Mouse (Mus musculus) CH12.LX (cell line): ENCODE data around the gene Tmem164. TPM values are rescaled to one million over a fixed set of nuclear protein-coding genes. Genes with fewer than 3 reads are reported as not detected.

Source experiments
- DNase-seq: peaks from one replicate; pipeline ENCODE4 v3.0.0-alpha.2; 2013; ENCODE audit errors: extremely low read depth
- H3K27ac ChIP-seq: 2 replicates; pipeline ENCODE4 v1.5.1; 2012; ENCODE audit warnings: low read depth, mild to moderate bottlenecking, control low read depth, moderate library complexity; ENCODE audit not compliant: insufficient read depth
- H3K27me3 ChIP-seq: replicated peaks from 2 replicates; pipeline ENCODE3; 2012; ENCODE audit warnings: inconsistent platforms
- H3K36me3 ChIP-seq, 2 experiments: replicated peaks in 1 of 2; 2 replicates each; pipeline versions ENCODE3 to v1.6.1; 2012; ENCODE audit warnings: inconsistent platforms in 1 of 2, low read length in 1 of 2, mild to moderate bottlenecking in 1 of 2, mixed read lengths in 1 of 2, moderate library complexity in 1 of 2; ENCODE audit not compliant: control insufficient read depth in 1 of 2, insufficient read depth in 1 of 2
- H3K4me1 ChIP-seq, 2 experiments: 2 replicates each; pipeline ENCODE4 v1.6.1; 2012; ENCODE audit warnings: inconsistent platforms in 1 of 2, moderate library complexity in 1 of 2; ENCODE audit not compliant: insufficient read depth in 2 of 2, control insufficient read depth in 1 of 2
- H3K4me2 ChIP-seq: 2 replicates; pipeline ENCODE4 v1.6.1; 2012; ENCODE audit warnings: low read depth, mild to moderate bottlenecking, control low read depth; ENCODE audit not compliant: poor library complexity, insufficient read depth, severe bottlenecking
- H3K4me3 ChIP-seq, 3 experiments: fragments of 150-350 bp in 1 of 3; sonication (generic) in 1 of 3; replicated peaks in 1 of 3; 2 replicates each; pipeline versions ENCODE3 to v1.5.1; 2011 to 2012; ENCODE audit warnings: low read depth in 2 of 3, low read length in 2 of 3, mild to moderate bottlenecking in 2 of 3, moderate library complexity in 2 of 3, control low read depth in 1 of 3, improper control_type of control experiment in 1 of 3, inconsistent platforms in 1 of 3, mixed read lengths in 1 of 3; ENCODE audit not compliant: poor library complexity in 1 of 3
- H3K79me2 ChIP-seq: replicated peaks from 2 replicates; pipeline ENCODE4 v1.6.1; 2012; ENCODE audit warnings: mild to moderate bottlenecking, moderate library complexity; ENCODE audit not compliant: control insufficient read depth, poor library complexity, insufficient read depth, severe bottlenecking; ENCODE audit errors: extremely low read depth
- H3K9ac ChIP-seq: 2 replicates; pipeline ENCODE4 v1.6.1; 2012; ENCODE audit warnings: low read depth, mild to moderate bottlenecking, control low read depth, moderate library complexity; ENCODE audit not compliant: insufficient read depth
- H3K9me3 ChIP-seq: replicated peaks from 2 replicates; pipeline ENCODE3; 2012; ENCODE audit warnings: low read length, inconsistent platforms, mixed read lengths
- CTCF ChIP-seq, 2 experiments: IDR thresholded peaks in 1 of 2; conservative IDR thresholded peaks in 1 of 2; 2 replicates each; pipeline ENCODE4 v1.5.1; 2011 to 2012; ENCODE audit warnings: low read depth in 2 of 2, low read length in 2 of 2, improper control_type of control experiment in 1 of 2, inconsistent platforms in 1 of 2, mild to moderate bottlenecking in 1 of 2, moderate library complexity in 1 of 2
- IRF4 ChIP-seq: IDR thresholded peaks from 2 replicates; pipeline ENCODE4 v1.6.1; 2014; ENCODE audit warnings: low read depth, mild to moderate bottlenecking, inconsistent platforms, low read length, improper control_type of control experiment
- JUND ChIP-seq: conservative IDR thresholded peaks from 2 replicates; pipeline ENCODE4 v1.6.1; 2011; ENCODE audit warnings: low read depth, low read length, improper control_type of control experiment
- KAT2A ChIP-seq: IDR thresholded peaks from 2 replicates; pipeline ENCODE4 v1.6.1; 2012; ENCODE audit warnings: low read length, improper control_type of control experiment, inconsistent platforms; ENCODE audit not compliant: insufficient replicate concordance
- MAFK ChIP-seq: IDR thresholded peaks from 2 replicates; pipeline ENCODE4 v1.6.1; 2011; ENCODE audit warnings: low read length, improper control_type of control experiment; ENCODE audit not compliant: insufficient replicate concordance
- MAX ChIP-seq: IDR thresholded peaks from 2 replicates; pipeline ENCODE4 v1.6.1; 2011; ENCODE audit warnings: low read length, improper control_type of control experiment
- MAZ ChIP-seq: IDR thresholded peaks from 2 replicates; pipeline ENCODE4 v1.6.1; 2012; ENCODE audit warnings: low read depth, mild to moderate bottlenecking, inconsistent platforms, low read length, improper control_type of control experiment, moderate library complexity
- MEF2A ChIP-seq: IDR thresholded peaks from 2 replicates; pipeline ENCODE4 v1.6.1; 2014; ENCODE audit warnings: low read depth, mild to moderate bottlenecking, inconsistent platforms, low read length, improper control_type of control experiment, borderline replicate concordance
- MYC ChIP-seq: IDR thresholded peaks from 2 replicates; pipeline ENCODE4 v1.6.1; 2011; ENCODE audit warnings: low read depth, mild to moderate bottlenecking, improper control_type of control experiment, low read length
- NELFE ChIP-seq: IDR thresholded peaks from 2 replicates; pipeline ENCODE4 v1.6.1; 2011; ENCODE audit warnings: low read depth, low read length, improper control_type of control experiment
- NRF1 ChIP-seq: IDR thresholded peaks from 2 replicates; pipeline ENCODE4 v1.6.1; 2014; ENCODE audit warnings: low read depth, mild to moderate bottlenecking, inconsistent platforms, low read length, improper control_type of control experiment, moderate library complexity
- PAX5 ChIP-seq: IDR thresholded peaks from 2 replicates; pipeline ENCODE4 v1.6.1; 2012; ENCODE audit warnings: low read length, inconsistent platforms, mixed read lengths
- POLR2A ChIP-seq: IDR thresholded peaks from 2 replicates; pipeline ENCODE4 v1.6.1; 2011; ENCODE audit warnings: low read depth, mild to moderate bottlenecking, improper control_type of control experiment, low read length
- RCOR1 ChIP-seq: conservative IDR thresholded peaks from 2 replicates; pipeline ENCODE4 v1.6.1; 2012; ENCODE audit warnings: low read depth, mild to moderate bottlenecking, inconsistent platforms, low read length, improper control_type of control experiment
- SIN3A ChIP-seq: IDR thresholded peaks from 2 replicates; pipeline ENCODE4 v1.6.1; 2012; ENCODE audit warnings: low read length, improper control_type of control experiment, inconsistent platforms
- TBP ChIP-seq: conservative IDR thresholded peaks from 2 replicates; pipeline ENCODE4 v1.6.1; 2011; ENCODE audit warnings: low read depth, low read length, improper control_type of control experiment
- TCF12 ChIP-seq: IDR thresholded peaks from 2 replicates; pipeline ENCODE4 v1.6.1; 2014; ENCODE audit warnings: low read depth, mild to moderate bottlenecking, inconsistent platforms, low read length, improper control_type of control experiment
- UBTF ChIP-seq: IDR thresholded peaks from 2 replicates; pipeline ENCODE4 v1.6.1; 2012; ENCODE audit warnings: low read depth, mild to moderate bottlenecking, inconsistent platforms, low read length, improper control_type of control experiment, moderate library complexity
- USF2 ChIP-seq: conservative IDR thresholded peaks from 2 replicates; pipeline ENCODE4 v1.6.1; 2011; ENCODE audit warnings: low read depth, low read length, improper control_type of control experiment
- ZC3H11A ChIP-seq: IDR thresholded peaks from 2 replicates; pipeline ENCODE4 v1.6.1; 2012; ENCODE audit warnings: low read depth, mild to moderate bottlenecking, inconsistent platforms, low read length, improper control_type of control experiment
- ZMIZ1 ChIP-seq: IDR thresholded peaks from 2 replicates; pipeline ENCODE4 v1.6.1; 2012; ENCODE audit warnings: low read depth, mild to moderate bottlenecking, inconsistent platforms, low read length, improper control_type of control experiment
- ZNF384 ChIP-seq: IDR thresholded peaks from 2 replicates; pipeline ENCODE4 v1.6.1; 2012; ENCODE audit warnings: low read depth, low read length, improper control_type of control experiment, inconsistent platforms
- dilution Hi-C: fragments of 300-500 bp; cut with MboI; formaldehyde crosslinking; loops from 2 replicates; pipeline ENCODE4 v1.14.3; 2020; ENCODE audit warnings: low sequenced_read_pairs; ENCODE audit not compliant: extremely low pct_unique_long_range_greater_than_20kb, extremely low pct_ligation_motif_present
- in situ Hi-C: fragments of 300-500 bp; cut with MboI; formaldehyde crosslinking; loops from 3 replicates; pipeline ENCODE4 v1.14.3; 2019; ENCODE audit warnings: low sequenced_read_pairs, low pct_ligation_motif_present, low pct_unique_long_range_greater_than_20kb, mixed read lengths
- polyA plus RNA-seq: library from polyadenylated mRNA; unstranded; fragments of >175 nt; gene quantifications from 2 replicates; pipeline ENCODE4 v1.2.1, GENCODE M21; 2012; ENCODE audit warnings: low read depth; ENCODE audit not compliant: insufficient read length
- total RNA-seq, 2 experiments: library from RNA; depleted of rRNA; stranded (reverse); fragments of 300-350 nt in 1 of 2; fragments of >200 nt in 1 of 2; gene quantifications; 2 replicates each; pipeline ENCODE4 v1.2.3; 2012 to 2014

Tmem164 gene
- total and polyA plus RNA-seq, 3 experiments, result 19.2 to 22.7 (median 21.5) TPM

DNA sequence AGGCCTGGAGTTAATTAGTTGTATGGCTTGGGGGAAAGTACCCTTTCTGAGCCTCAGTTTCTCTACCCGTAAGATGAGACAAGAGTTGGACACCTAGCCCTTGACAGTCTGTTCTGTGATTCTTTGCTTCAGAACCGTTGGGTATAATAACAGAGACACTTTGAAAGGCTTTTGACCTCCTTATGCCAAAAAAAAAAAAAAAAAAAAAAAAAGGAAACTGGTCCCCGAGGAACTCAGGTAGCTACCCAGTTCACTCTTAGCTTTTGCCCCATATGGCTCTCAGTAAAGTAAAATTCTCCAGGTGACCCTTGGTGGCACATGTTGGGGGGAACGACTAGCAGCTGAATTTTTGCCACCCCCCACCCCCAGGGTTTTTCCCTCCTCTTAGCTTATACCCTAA lies 3.5 kb downstream of the Tmem164 start:
- DNase-seq, result no peak
- Histone ChIP-seq H3K27me3 (no peaks in the 10 kb centered on the region), H3K27ac (no peak overlapping the region), H3K9me3 (no peaks in the 10 kb centered on the region), H3K4me1 (peaks cover 4 to 39% of the 10 kb centered on the region in 2 experiments; a peak in 3 of 4 replicates), H3K36me3 (peaks cover 0 to 24% of the 10 kb centered on the region in 2 experiments), H3K4me2 (no peak overlapping the region), H3K79me2 (peaks cover 13% of the 10 kb centered on the region), H3K4me3 (no peak overlapping the region), H3K9ac (no peak overlapping the region)
- in situ Hi-C loops, result no loop called here
- TF ChIP-seq MAX, result no peak
- no peak for TF ChIP-seq SIN3A
- peak; percentile 70 for TF ChIP-seq ZNF384
- TF ChIP-seq MYC, result no peak
- TF ChIP-seq ZC3H11A, result no peak
- dilution Hi-C loops, result no loop called here

- dilution Hi-C loops, result no loop called here
- Histone ChIP-seq H3K4me1 (peaks cover 4 to 38% of the 10 kb centered on the region in 2 experiments; a peak in 3 of 4 replicates), H3K4me2 (no peak overlapping the region), H3K36me3 (peaks cover 0 to 31% of the 10 kb centered on the region in 2 experiments), H3K9ac (no peak overlapping the region), H3K27ac (no peak overlapping the region), H3K79me2 (peaks cover 13% of the 10 kb centered on the region), H3K27me3 (no peaks in the 10 kb centered on the region)
- no peak for DNase-seq
- no peak for TF ChIP-seq ZMIZ1
- TF ChIP-seq KAT2A, result no peak
- TF ChIP-seq TBP, result no peak
- TF ChIP-seq MYC, result no peak
- no peak for TF ChIP-seq UBTF
- no peak for TF ChIP-seq USF2
- no peak for TF ChIP-seq MAZ
- TF ChIP-seq CTCF (conservative IDR thresholded peaks at IDR 0.05 in 1 of 2, IDR thresholded peaks at IDR 0.05 in 1 of 2; ENCODE audit: low read depth in 2 of 2, low read length in 2 of 2), result no peak
- no peak for TF ChIP-seq POLR2A
- no peak for TF ChIP-seq MAFK
- no peak for TF ChIP-seq TCF12
- no peak for TF ChIP-seq NELFE
- TF ChIP-seq, all 38 proteins: peak for 0
- H3K9me3 ChIP-seq, result no peaks in the 10 kb centered on the region
- in situ Hi-C loops, result no loop called here
- no peak overlapping the region for H3K4me3 ChIP-seq
These were observed 4.5 kb downstream of the Tmem164 start for GRCm38 (mm10) chrX:142685676-142686075.

GRCm38 (mm10) chrX:142688509-142688908 lies 7.3 kb downstream of the Tmem164 start:
- no peak overlapping the region for H3K9ac ChIP-seq
- TF ChIP-seq CTCF (conservative IDR thresholded peaks at IDR 0.05 in 1 of 2, IDR thresholded peaks at IDR 0.05 in 1 of 2; ENCODE audit: low read depth in 2 of 2, low read length in 2 of 2), result no peak
- TF ChIP-seq POLR2A, result no peak
- TF ChIP-seq IRF4, result no peak
- no peak for TF ChIP-seq RCOR1
- no peak for TF ChIP-seq MEF2A
- no peak for TF ChIP-seq PAX5
- TF ChIP-seq NRF1, result no peak
- no peak for TF ChIP-seq JUND
- TF ChIP-seq UBTF, result no peak
- TF ChIP-seq, all 38 proteins: peak for 0
- no peaks in the 10 kb centered on the region for H3K9me3 ChIP-seq
- in situ Hi-C loops, result no loop called here
- H3K4me2 ChIP-seq, result no peak overlapping the region
- no peaks in the 10 kb centered on the region for H3K27me3 ChIP-seq
- dilution Hi-C loops, result no loop called here
- no peak overlapping the region for H3K4me3 ChIP-seq
- H3K27ac ChIP-seq, result no peak overlapping the region
- H3K4me1 ChIP-seq, result peaks cover 0 to 30% of the 10 kb centered on the region in 2 experiments; a peak in 2 of 4 replicates
- no peak for DNase-seq
- peaks cover 0 to 37% of the 10 kb centered on the region in 2 experiments for H3K36me3 ChIP-seq
- H3K79me2 ChIP-seq, result peaks cover 8% of the 10 kb centered on the region; the same call in 1 of the 2 replicates
